Mouse (Mus musculus): ENCODE measurements around the gene BC100530.
A peak's percentile ranks its signal among the peaks of the same experiment; 100 is the strongest.
"Not testable (repeated sequence)": the region's sequence is repeated elsewhere in the genome, so short reads cannot be mapped to it uniquely, and the experiment has no call there.

The BC100530 gene

GRCm38 (mm10) chr16:36367648-36368047 lies at the start of gene BC100530:
Gene BC100530, minus strand, starts transcription at chr16:36367748.
- DNase-seq = not testable (repeated sequence)

GRCm38 (mm10) chr16:36408357-36408756 lies 40.8 kb upstream of the BC100530 start, which contains the start of gene Stfa2:
Gene Stfa2, minus strand, starts transcription at chr16:36408457.
- DNase-seq = no peak

- no peak for DNase-seq
Measured at GRCm38 (mm10) chr16:36389060-36389459, 21.5 kb upstream of the BC100530 start.

- DNase-seq = no peak
Measured at GRCm38 (mm10) chr16:36337171-36337570, 30.4 kb downstream of the BC100530 start.

GRCm38 (mm10) chr16:36334232-36334631 lies 33.3 kb downstream of the BC100530 start, which contains the start of gene BC117090:
Gene BC117090, minus strand, starts transcription at chr16:36334332.
- no peak for DNase-seq

GRCm38 (mm10) chr16:36319286-36319685 lies 48.3 kb downstream of the BC100530 start:
- DNase-seq = peak; percentile 61

GRCm38 (mm10) chr16:36316111-36316510 lies 51.4 kb downstream of the BC100530 start:
- DNase-seq = peak; percentile 93
